Mouse (Mus musculus): ENCODE measurements around the gene Hnf4a. TPM values are rescaled to one million over a fixed set of nuclear protein-coding genes. Genes with fewer than 3 reads are reported as not detected.
A peak's percentile ranks its signal among the peaks of the same experiment; 100 is the strongest.

Hnf4a gene
- polyA plus RNA-seq, 1 experiment = 0.22 TPM

- 93% methylated on average over 4 of the region's 4 CpGs for WGBS
- H3K27me3 ChIP-seq (ENCODE audit: control insufficient read depth, insufficient read depth, low read length) = no peaks in the 10 kb centered on the region
- H3K36me3 ChIP-seq (ENCODE audit: control insufficient read depth, insufficient read depth, low read length) = peaks cover 78% of the 10 kb centered on the region
- no peak overlapping the region for H3K4me3 ChIP-seq (ENCODE audit: extremely low read depth, insufficient read depth, insufficient read length)
- H3K4me1 ChIP-seq (ENCODE audit: control insufficient read depth, insufficient read depth, insufficient read length) = no peaks in the 10 kb centered on the region
- DNase-seq (ENCODE audit: low read depth in 1 of 2, low spot score in 2 of 2) = no peak
- H3K27ac ChIP-seq (ENCODE audit: insufficient read depth, low read length) = no peak overlapping the region
- TF ChIP-seq POLR2A (IDR thresholded peaks at IDR 0.05; ENCODE audit: low read depth, low read length) (no peak), CTCF (IDR thresholded peaks at IDR 0.05; ENCODE audit: extremely low read depth, insufficient read depth, insufficient read length, insufficient replicate concordance) (no peak)
Measured at GRCm38 (mm10) chr2:163613990-163614389, 107.4 kb downstream of the Hnf4a start.

- H3K27ac ChIP-seq (ENCODE audit: insufficient read depth, low read length) = no peak overlapping the region
- H3K4me1 ChIP-seq (ENCODE audit: control insufficient read depth, insufficient read depth, insufficient read length) = no peaks in the 10 kb centered on the region
- no peak for DNase-seq (ENCODE audit: low read depth in 1 of 2, low spot score in 2 of 2)
- WGBS = 94% methylated on average over 9 of the region's 9 CpGs
- no peak for TF ChIP-seq POLR2A (IDR thresholded peaks at IDR 0.05; ENCODE audit: low read depth, low read length)
- no peak for TF ChIP-seq CTCF (IDR thresholded peaks at IDR 0.05; ENCODE audit: extremely low read depth, insufficient read depth, insufficient read length, insufficient replicate concordance)
- peaks cover 82% of the 10 kb centered on the region for H3K36me3 ChIP-seq (ENCODE audit: control insufficient read depth, insufficient read depth, low read length)
- no peak overlapping the region for H3K4me3 ChIP-seq (ENCODE audit: extremely low read depth, insufficient read depth, insufficient read length)
- H3K27me3 ChIP-seq (ENCODE audit: control insufficient read depth, insufficient read depth, low read length) = no peaks in the 10 kb centered on the region
Measured at GRCm38 (mm10) chr2:163615401-163615800, 108.8 kb downstream of the Hnf4a start.

- no peak for DNase-seq (ENCODE audit: low read depth in 1 of 2, low spot score in 2 of 2)
- H3K4me3 ChIP-seq (ENCODE audit: extremely low read depth, insufficient read depth, insufficient read length) = no peak overlapping the region
- TF ChIP-seq POLR2A (IDR thresholded peaks at IDR 0.05; ENCODE audit: low read depth, low read length) (no peak), CTCF (IDR thresholded peaks at IDR 0.05; ENCODE audit: extremely low read depth, insufficient read depth, insufficient read length, insufficient replicate concordance) (no peak)
- no peaks in the 10 kb centered on the region for H3K27me3 ChIP-seq (ENCODE audit: control insufficient read depth, insufficient read depth, low read length)
- WGBS = 86% methylated on average over 4 of the region's 4 CpGs
- H3K36me3 ChIP-seq (ENCODE audit: control insufficient read depth, insufficient read depth, low read length) = peaks cover 82% of the 10 kb centered on the region
- no peak overlapping the region for H3K27ac ChIP-seq (ENCODE audit: insufficient read depth, low read length)
- H3K4me1 ChIP-seq (ENCODE audit: control insufficient read depth, insufficient read depth, insufficient read length) = no peaks in the 10 kb centered on the region
Measured at GRCm38 (mm10) chr2:163615906-163616651, 109.5 kb downstream of the Hnf4a start.

- peaks cover 81% of the 10 kb centered on the region for H3K36me3 ChIP-seq (ENCODE audit: control insufficient read depth, insufficient read depth, low read length)
- no peak overlapping the region for H3K4me3 ChIP-seq (ENCODE audit: extremely low read depth, insufficient read depth, insufficient read length)
- 60% methylated on average over 3 of the region's 3 CpGs for WGBS
- no peak overlapping the region for H3K27ac ChIP-seq (ENCODE audit: insufficient read depth, low read length)
- no peak for DNase-seq (ENCODE audit: low read depth in 1 of 2, low spot score in 2 of 2)
- no peaks in the 10 kb centered on the region for H3K27me3 ChIP-seq (ENCODE audit: control insufficient read depth, insufficient read depth, low read length)
- H3K4me1 ChIP-seq (ENCODE audit: control insufficient read depth, insufficient read depth, insufficient read length) = no peaks in the 10 kb centered on the region
- TF ChIP-seq CTCF (IDR thresholded peaks at IDR 0.05; ENCODE audit: extremely low read depth, insufficient read depth, insufficient read length, insufficient replicate concordance) (no peak), POLR2A (IDR thresholded peaks at IDR 0.05; ENCODE audit: low read depth, low read length) (no peak)
Measured at GRCm38 (mm10) chr2:163616652-163617227, 110.1 kb downstream of the Hnf4a start.

- H3K4me1 ChIP-seq (ENCODE audit: control insufficient read depth, insufficient read depth, insufficient read length) = no peaks in the 10 kb centered on the region
- H3K27me3 ChIP-seq (ENCODE audit: control insufficient read depth, insufficient read depth, low read length) = no peaks in the 10 kb centered on the region
- no peak overlapping the region for H3K4me3 ChIP-seq (ENCODE audit: extremely low read depth, insufficient read depth, insufficient read length)
- H3K27ac ChIP-seq (ENCODE audit: insufficient read depth, low read length) = no peak overlapping the region
- no peak for TF ChIP-seq CTCF (IDR thresholded peaks at IDR 0.05; ENCODE audit: extremely low read depth, insufficient read depth, insufficient read length, insufficient replicate concordance)
- TF ChIP-seq POLR2A (IDR thresholded peaks at IDR 0.05; ENCODE audit: low read depth, low read length) = 0 out of 2 replicates have a peak, but pooled peaks have one; percentile 4
- 89% methylated on average over 3 of the region's 3 CpGs for WGBS
- peaks cover 78% of the 10 kb centered on the region for H3K36me3 ChIP-seq (ENCODE audit: control insufficient read depth, insufficient read depth, low read length)
- no peak for DNase-seq (ENCODE audit: low read depth in 1 of 2, low spot score in 2 of 2)
Measured at GRCm38 (mm10) chr2:163617232-163617863, 110.7 kb downstream of the Hnf4a start.

GRCm38 (mm10) chr2:163617874-163618273 lies 111.3 kb downstream of the Hnf4a start:
- H3K4me3 ChIP-seq (ENCODE audit: extremely low read depth, insufficient read depth, insufficient read length) = no peak overlapping the region
- H3K36me3 ChIP-seq (ENCODE audit: control insufficient read depth, insufficient read depth, low read length) = peaks cover 82% of the 10 kb centered on the region
- H3K27me3 ChIP-seq (ENCODE audit: control insufficient read depth, insufficient read depth, low read length) = no peaks in the 10 kb centered on the region
- no peak overlapping the region for H3K27ac ChIP-seq (ENCODE audit: insufficient read depth, low read length)
- DNase-seq (ENCODE audit: low read depth in 1 of 2, low spot score in 2 of 2) = no peak
- H3K4me1 ChIP-seq (ENCODE audit: control insufficient read depth, insufficient read depth, insufficient read length) = no peaks in the 10 kb centered on the region
- no peak for TF ChIP-seq POLR2A (IDR thresholded peaks at IDR 0.05; ENCODE audit: low read depth, low read length)
- no peak for TF ChIP-seq CTCF (IDR thresholded peaks at IDR 0.05; ENCODE audit: extremely low read depth, insufficient read depth, insufficient read length, insufficient replicate concordance)
- 94% methylated on average over 4 of the region's 4 CpGs for WGBS
